Mouse (Mus musculus): ENCODE results near the gene Cln5. TPM values are rescaled to one million over a fixed set of nuclear protein-coding genes. Genes with fewer than 3 reads are reported as not detected.

The Cln5 gene
- polyA plus RNA-seq, 1 experiment from 2014 or later, result 23.1 TPM

GRCm38 (mm10) chr14:103114994-103115670 lies 45.1 kb downstream of the Cln5 start:
- Histone ChIP-seq H3K9me3 (ENCODE audit: control insufficient read depth, low read length) (no peaks in the 10 kb centered on the region), H3K27me3 (ENCODE audit: control insufficient read depth, insufficient read depth, low read length) (no peaks in the 10 kb centered on the region), H3K27ac (ENCODE audit: low read depth, low read length) (no peak overlapping the region), H3K4me3 (ENCODE audit: low read depth, low read length) (no peak overlapping the region), H3K9ac (ENCODE audit: low read length) (no peak overlapping the region), H3K4me1 (replicated peaks; ENCODE audit: control insufficient read depth, insufficient read depth, low read length) (no peaks in the 10 kb centered on the region), H3K36me3 (ENCODE audit: control insufficient read depth, insufficient read depth, low read length) (peaks cover 2% of the 10 kb centered on the region; the same call in 1 of the 2 replicates), H3K4me2 (ENCODE audit: low read depth, low read length, severe bottlenecking) (no peak overlapping the region)
- WGBS, result 96% methylated on average over 3 of the region's 3 CpGs
- ATAC-seq (replicated peaks; ENCODE audit: low FRiP score) (no peak), DNase-seq (ENCODE audit: low spot score) (no peak)

- Histone ChIP-seq H3K27ac (ENCODE audit: low read depth, low read length) (no peak overlapping the region), H3K27me3 (ENCODE audit: control insufficient read depth, insufficient read depth, low read length) (no peaks in the 10 kb centered on the region), H3K9ac (ENCODE audit: low read length) (no peak overlapping the region), H3K4me2 (ENCODE audit: low read depth, low read length, severe bottlenecking) (no peak overlapping the region), H3K4me3 (ENCODE audit: low read depth, low read length) (no peak overlapping the region), H3K4me1 (replicated peaks; ENCODE audit: control insufficient read depth, insufficient read depth, low read length) (no peaks in the 10 kb centered on the region), H3K9me3 (ENCODE audit: control insufficient read depth, low read length) (no peaks in the 10 kb centered on the region), H3K36me3 (ENCODE audit: control insufficient read depth, insufficient read depth, low read length) (peaks cover 4% of the 10 kb centered on the region; the same call in 1 of the 2 replicates)
- no peak for ATAC-seq (replicated peaks; ENCODE audit: low FRiP score)
- no peak for DNase-seq (ENCODE audit: low spot score)
- WGBS, result 86% methylated on average over 6 of the region's 6 CpGs
Observed at GRCm38 (mm10) chr14:103125756-103126155, 55.7 kb downstream of the Cln5 start.

Other genes starting within 250 kb of the Cln5 start
- gene Kctd12, start 87.6 kb upstream of the Cln5 start, polyA plus RNA-seq (2014; fragmentation: Nextera tagmentation; extraction: Ambion mirVana), result 7.1 and 11.8 TPM in 2 replicates
- gene Acod1, start 23.2 kb upstream of the Cln5 start, polyA plus RNA-seq (2014; fragmentation: Nextera tagmentation; extraction: Ambion mirVana), result 0.13 TPM in 1 of 2 replicates, not detected in the other
- gene Fbxl3, start 29.4 kb downstream of the Cln5 start, polyA plus RNA-seq (2014; fragmentation: Nextera tagmentation; extraction: Ambion mirVana), result 23.6 and 27.2 TPM in 2 replicates

All from forebrain, embryonic 11.5 days (tissue).